Mouse (Mus musculus): ENCODE results near the gene Ank3.

Ank3 gene

GRCm38 (mm10) chr10:69790606-69791005, 392.0 kb downstream of the Ank3 start:
- no peak for DNase-seq

- no peak for DNase-seq
Measured at GRCm38 (mm10) chr10:69791951-69792350, 393.4 kb downstream of the Ank3 start.

GRCm38 (mm10) chr10:69792400-69792799, 393.8 kb downstream of the Ank3 start:
- DNase-seq, result no peak

- DNase-seq, result peak; percentile 46
Measured at GRCm38 (mm10) chr10:69793079-69793478, 394.5 kb downstream of the Ank3 start.

GRCm38 (mm10) chr10:69795656-69796055, 397.1 kb downstream of the Ank3 start:
- peak; percentile 24 for DNase-seq

GRCm38 (mm10) chr10:69796421-69796886, 397.9 kb downstream of the Ank3 start:
- peak; percentile 18 for DNase-seq

- peak; percentile 45 for DNase-seq
Measured at GRCm38 (mm10) chr10:69803135-69803756, 404.7 kb downstream of the Ank3 start.

GRCm38 (mm10) chr10:69804613-69805012, 406.0 kb downstream of the Ank3 start:
- no peak for DNase-seq

- DNase-seq, result no peak
Measured at GRCm38 (mm10) chr10:69810785-69811184, 412.2 kb downstream of the Ank3 start.

- DNase-seq, result no peak
Measured at GRCm38 (mm10) chr10:69813823-69814522, 415.4 kb downstream of the Ank3 start.

- DNase-seq, result no peak
Measured at GRCm38 (mm10) chr10:69821245-69821644, 422.7 kb downstream of the Ank3 start.

GRCm38 (mm10) chr10:69828770-69829169, 430.2 kb downstream of the Ank3 start:
- DNase-seq, result no peak

GRCm38 (mm10) chr10:69829236-69829635, 430.7 kb downstream of the Ank3 start:
- no peak for DNase-seq

- DNase-seq, result no peak
Measured at GRCm38 (mm10) chr10:69831568-69831967, 433.0 kb downstream of the Ank3 start.

GRCm38 (mm10) chr10:69832241-69832640, 433.7 kb downstream of the Ank3 start:
- DNase-seq, result no peak

GRCm38 (mm10) chr10:69832822-69833221, 434.2 kb downstream of the Ank3 start:
- DNase-seq, result no peak

GRCm38 (mm10) chr10:69834700-69835099, 436.1 kb downstream of the Ank3 start:
- DNase-seq, result no peak

- peak; percentile 29 for DNase-seq
Measured at GRCm38 (mm10) chr10:69845749-69846148, 447.2 kb downstream of the Ank3 start.

- no peak for DNase-seq
Measured at GRCm38 (mm10) chr10:69852366-69853091, 454.0 kb downstream of the Ank3 start.

- no peak for DNase-seq
Measured at GRCm38 (mm10) chr10:69854587-69855185, 456.1 kb downstream of the Ank3 start.

- DNase-seq, result no peak
Measured at GRCm38 (mm10) chr10:69858011-69858410, 459.4 kb downstream of the Ank3 start.

GRCm38 (mm10) chr10:69858897-69859605, 460.5 kb downstream of the Ank3 start:
- peak; percentile 32 for DNase-seq
